Comparison of ENCODE assay signal across 9 mouse cellular contexts in the genomic region with DNA sequence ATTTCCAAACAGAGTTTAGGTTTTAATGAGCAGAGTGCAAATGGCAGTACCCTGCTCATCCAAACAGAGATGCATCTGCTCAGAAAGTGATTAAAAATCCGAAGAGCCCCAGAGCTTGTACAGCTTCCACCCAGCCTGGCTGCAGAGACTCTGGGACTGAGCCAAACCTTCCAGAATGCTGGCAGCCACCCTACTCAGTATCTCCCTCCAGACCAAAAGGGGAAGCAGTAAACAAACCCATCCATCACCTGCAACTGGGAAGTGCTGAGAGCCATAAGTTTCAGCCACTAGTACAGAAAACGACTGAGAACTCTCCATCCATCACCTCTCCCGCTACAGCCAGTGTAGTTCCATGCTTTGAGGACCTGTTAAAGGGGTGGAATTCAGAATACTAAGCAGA. TPM values are rescaled to one million over a fixed set of nuclear protein-coding genes. Genes with fewer than 3 reads are reported as not detected.
DNase-seq lines count a peak whose midpoint lies in the region; ATAC-seq and TF ChIP-seq lines count a peak whose summit lies in the region.
"Had no signal": no experiment of that assay in that cellular context is flagged by ENCODE, and none has a peak within 500 bp of the region (broad histone marks: within the 10 kb centered on the region; RNA-seq: fewer than 3 reads in every experiment).

No protein-coding gene starts in this region.

- no peak overlapping the region for H3K9ac ChIP-seq in intestine, embryonic 14.5 days (ENCODE audit: low read length)
- H3K9ac ChIP-seq in intestine, postnatal 0 days (ENCODE audit: low read depth, low read length) = no peak overlapping the region
- no peak overlapping the region for H3K9ac ChIP-seq in lung, postnatal 0 days (replicated peaks; ENCODE audit: low read depth)
- H3K9ac ChIP-seq: embryonic facial prominence, embryonic 15.5 days had no signal

- H3K36me3 ChIP-seq in intestine, embryonic 14.5 days (ENCODE audit: control insufficient read depth, insufficient read depth, low read length) = no peaks in the 10 kb centered on the region
- H3K36me3 ChIP-seq in intestine, postnatal 0 days (ENCODE audit: control insufficient read depth, insufficient read depth) = no peaks in the 10 kb centered on the region
- no peaks in the 10 kb centered on the region for H3K36me3 ChIP-seq in lung, postnatal 0 days (ENCODE audit: insufficient read depth, low read length)
- H3K36me3 ChIP-seq: embryonic facial prominence, embryonic 15.5 days had no signal

- no peak for TF ChIP-seq EP300 in lung, postnatal 0 days (IDR thresholded peaks at IDR 0.05)

- WGBS in intestine, embryonic 14.5 days = 1% methylated on average over 3 of the region's 3 CpGs
- 30% methylated on average over 3 of the region's 3 CpGs for WGBS in intestine, postnatal 0 days
- WGBS in lung, postnatal 0 days = 3% methylated on average over 3 of the region's 3 CpGs

- no peaks in the 10 kb centered on the region for H3K27me3 ChIP-seq in intestine, embryonic 14.5 days (replicated peaks; ENCODE audit: control insufficient read depth, insufficient read depth, low read length)
- H3K27me3 ChIP-seq in intestine, postnatal 0 days (replicated peaks; ENCODE audit: control insufficient read depth, insufficient read depth, low read length) = no peaks in the 10 kb centered on the region
- H3K27me3 ChIP-seq in lung, postnatal 0 days (replicated peaks; ENCODE audit: insufficient read depth, low read length) = no peaks in the 10 kb centered on the region
- H3K27me3 ChIP-seq: embryonic facial prominence, embryonic 15.5 days had no signal

- no peak overlapping the region for H3K4me3 ChIP-seq in intestine, embryonic 14.5 days (ENCODE audit: low read depth, low read length)
- H3K4me3 ChIP-seq in intestine, postnatal 0 days (ENCODE audit: low read depth, low read length) = no peak overlapping the region
- no peak overlapping the region for H3K4me3 ChIP-seq in lung, postnatal 0 days (ENCODE audit: low read depth, low read length)
- H3K4me3 ChIP-seq: embryonic facial prominence, embryonic 15.5 days had no signal

- ATAC-seq in intestine, embryonic 14.5 days (replicated peaks; ENCODE audit: low FRiP score, low TSS enrichment, low read depth) = peak; percentile 77
- no peak for ATAC-seq in intestine, postnatal 0 days
- 0 out of 2 replicates have a peak, but pooled peaks have one; percentile 16 for ATAC-seq in lung, postnatal 0 days

- H3K27ac ChIP-seq in intestine, embryonic 14.5 days (ENCODE audit: low read depth) = no peak overlapping the region
- H3K27ac ChIP-seq in intestine, postnatal 0 days (ENCODE audit: low read depth, low read length) = no peak overlapping the region
- H3K27ac ChIP-seq in lung, postnatal 0 days (ENCODE audit: low read length) = no peak overlapping the region
- H3K27ac ChIP-seq: embryonic facial prominence, embryonic 15.5 days had no signal

- H3K4me1 ChIP-seq in intestine, embryonic 14.5 days (replicated peaks; ENCODE audit: control insufficient read depth, insufficient read depth, low read length) = peaks cover 6% of the 10 kb centered on the region; the same call in 1 of the 2 replicates
- no peaks in the 10 kb centered on the region for H3K4me1 ChIP-seq in intestine, postnatal 0 days (replicated peaks; ENCODE audit: control insufficient read depth, insufficient read depth, low read length)
- H3K4me1 ChIP-seq in lung, postnatal 0 days (ENCODE audit: insufficient read depth, low read depth, low read length) = no peaks in the 10 kb centered on the region

- TF ChIP-seq CTCF in intestine, postnatal 0 days (IDR thresholded peaks at IDR 0.05; ENCODE audit: low read depth) = no peak
- TF ChIP-seq CTCF in lung, postnatal 0 days (IDR thresholded peaks at IDR 0.05) = no peak

- H3K4me2 ChIP-seq in intestine, embryonic 14.5 days (ENCODE audit: low read length) = no peak overlapping the region
- H3K4me2 ChIP-seq in intestine, postnatal 0 days (replicated peaks; ENCODE audit: low read depth) = no peak overlapping the region
- no peak overlapping the region for H3K4me2 ChIP-seq in lung, postnatal 0 days (replicated peaks; ENCODE audit: low read depth, low read length)
- H3K4me2 ChIP-seq: embryonic facial prominence, embryonic 15.5 days had no signal

- no peaks in the 10 kb centered on the region for H3K9me3 ChIP-seq in intestine, embryonic 14.5 days (ENCODE audit: control insufficient read depth, low read length)
- H3K9me3 ChIP-seq in intestine, postnatal 0 days (ENCODE audit: control insufficient read depth) = no peaks in the 10 kb centered on the region
- no peaks in the 10 kb centered on the region for H3K9me3 ChIP-seq in lung, postnatal 0 days (ENCODE audit: low read length)
- H3K9me3 ChIP-seq: embryonic facial prominence, embryonic 15.5 days had no signal

- DNase-seq in intestine, embryonic 14.5 days (ENCODE audit: low spot score) = peak; percentile 60
- peak; percentile 78 to 85 for DNase-seq in cerebellum, postnatal 25 days
- DNase-seq in gastrocnemius, postnatal 4 days (ENCODE audit: low spot score in 2 of 2) = peak; percentile 20 to 50
- DNase-seq in kidney, adult 8-10 months = peak; percentile 59 to 64
- peak; percentile 25 for DNase-seq in lung, postnatal 0 days (ENCODE audit: low spot score)
- DNase-seq in right cerebral cortex, postnatal 14 days = peak; percentile 8
- no peak for DNase-seq in spleen, postnatal 10 days (ENCODE audit: low spot score in 2 of 2)

RNA-seq across cellular contexts. Expression of a gene that starts 9.6 kb away (rescaled TPM):
- not detected in 2 replicates for polyA plus RNA-seq in intestine, embryonic 14.5 days (2014; fragmentation: Nextera tagmentation; extraction: Ambion mirVana)
- polyA plus RNA-seq in intestine, postnatal 0 days (2015; fragmentation: Nextera tagmentation; extraction: Ambion mirVana) = not detected in 2 replicates
- total RNA-seq in gastrocnemius, postnatal 4 days (2021) = not detected
- not detected in 2 replicates for polyA plus RNA-seq in lung, postnatal 0 days (2015; fragmentation: Nextera tagmentation; extraction: Ambion mirVana)
- polyA plus RNA-seq: embryonic facial prominence, embryonic 15.5 days had no signal

RNA-seq across cellular contexts. Expression of a gene that starts 59.5 kb away (rescaled TPM):
- 1.2 and 1.9 TPM in 2 replicates for polyA plus RNA-seq in intestine, embryonic 14.5 days (2014; fragmentation: Nextera tagmentation; extraction: Ambion mirVana)
- polyA plus RNA-seq in intestine, postnatal 0 days (2015; fragmentation: Nextera tagmentation; extraction: Ambion mirVana) = 0.95 and 1.7 TPM in 2 replicates
- 100 to 1,000 TPM; 113 to 117 TPM for total RNA-seq in gastrocnemius, postnatal 4 days (2021)
- polyA plus RNA-seq in lung, postnatal 0 days (2015; fragmentation: Nextera tagmentation; extraction: Ambion mirVana) = 4.5 and 5.3 TPM in 2 replicates

Comparison
In these comparisons a context has a peak if more than half of its experiments do, and no peak if none do; other contexts are left out.
1. DNase-seq: peak in intestine, embryonic 14.5 days (single experiment), cerebellum, postnatal 25 days (2 of 2), gastrocnemius, postnatal 4 days (2 of 2), kidney, adult 8-10 months (2 of 2), lung, postnatal 0 days (single experiment) and right cerebral cortex, postnatal 14 days (single experiment); none in spleen, postnatal 10 days (0 of 2).